13 mouse cellular contexts compared by ENCODE assay signal in genomic region chr4:104371136-104371535, GRCm38 (mm10).
"Had no signal": no experiment of that assay in that cellular context is flagged by ENCODE, and none has a peak within 500 bp of the region (broad histone marks: within the 10 kb centered on the region; RNA-seq: fewer than 3 reads in every experiment).

No protein-coding gene starts in this region.

- H3K4me2 ChIP-seq: limb, embryonic 15.5 days; liver, embryonic 12.5 days; lung, embryonic 15.5 days had no signal

- H3K9ac ChIP-seq: limb, embryonic 15.5 days; liver, embryonic 12.5 days; lung, embryonic 15.5 days; midbrain, embryonic 15.5 days had no signal

- H3K36me3 ChIP-seq: limb, embryonic 15.5 days; liver, embryonic 12.5 days; lung, embryonic 15.5 days; midbrain, embryonic 15.5 days had no signal

- H3K4me1 ChIP-seq: liver, embryonic 12.5 days had no signal

- H3K27me3 ChIP-seq: midbrain, embryonic 15.5 days had no signal

- H3K9me3 ChIP-seq: limb, embryonic 15.5 days; liver, embryonic 12.5 days; lung, embryonic 15.5 days; midbrain, embryonic 15.5 days had no signal

- H3K27ac ChIP-seq: left cerebral cortex, adult 2 months; limb, embryonic 15.5 days; liver, embryonic 12.5 days; lung, embryonic 15.5 days; macrophage; midbrain, embryonic 15.5 days had no signal

- H3K4me3 ChIP-seq: left cerebral cortex, adult 2 months; limb, embryonic 15.5 days; liver, embryonic 12.5 days; lung, embryonic 15.5 days; megakaryocyte, embryonic 14.5 days; midbrain, embryonic 15.5 days had no signal

- ATAC-seq: liver, embryonic 12.5 days; midbrain, embryonic 15.5 days had no signal

- DNase-seq: kidney, adult 18-20 months; kidney, postnatal 10 days; kidney, postnatal 4 days; lung, postnatal 14 days; right cerebral cortex, postnatal 14 days; thymus, postnatal 4 days had no signal
